7 mouse cellular contexts compared by ENCODE assay signal in the genomic region with DNA sequence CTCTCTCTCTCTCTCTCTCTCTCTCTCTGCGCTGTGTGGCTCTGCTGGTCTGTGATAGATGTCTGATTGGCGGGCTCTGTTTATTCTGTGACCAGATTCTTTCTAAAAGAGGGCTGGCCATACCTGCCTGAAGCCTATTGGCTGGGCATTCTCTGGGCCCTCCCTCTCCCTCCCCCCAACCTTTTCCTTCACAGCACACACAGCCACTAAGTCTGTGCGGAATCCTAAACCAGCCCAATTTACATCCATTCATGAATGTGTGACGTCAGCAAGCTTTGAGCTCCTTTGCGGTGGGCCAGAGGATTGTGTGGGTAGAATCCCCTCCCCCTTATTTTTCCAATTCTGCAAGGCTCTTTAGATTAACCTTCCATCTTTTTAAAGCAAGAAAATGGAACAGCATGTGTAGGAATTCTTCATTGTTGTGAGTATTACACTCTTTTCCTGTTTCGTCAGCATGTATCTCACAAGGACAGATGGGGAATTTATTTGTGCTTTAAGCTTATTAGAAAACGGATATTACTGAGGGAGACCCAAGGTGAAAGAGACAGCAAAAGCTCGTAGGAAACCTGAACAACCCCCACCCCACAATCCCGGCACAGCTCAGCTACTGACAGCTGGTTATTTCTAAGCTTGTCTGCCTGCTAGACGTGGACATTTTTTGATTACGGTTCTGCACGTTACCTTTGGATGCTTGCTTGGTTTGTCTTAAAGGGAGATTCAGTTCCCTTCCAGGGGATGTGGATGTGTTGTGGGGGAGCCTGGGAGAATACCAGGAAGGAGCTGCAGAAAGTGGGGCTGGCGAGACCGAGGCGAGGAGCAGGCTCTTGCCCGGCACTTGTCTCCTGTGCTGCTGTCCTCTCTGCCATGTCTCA. TPM values are rescaled to one million over a fixed set of nuclear protein-coding genes. Genes with fewer than 3 reads are reported as not detected.
DNase-seq lines count a peak whose midpoint lies in the region; ATAC-seq and TF ChIP-seq lines count a peak whose summit lies in the region.

No protein-coding gene starts in this region.

- H3K9me3 ChIP-seq in forebrain, embryonic 11.5 days (ENCODE audit: control insufficient read depth, low read length), result no peaks in the 10 kb centered on the region
- no peaks in the 10 kb centered on the region for H3K9me3 ChIP-seq in lung, embryonic 14.5 days (ENCODE audit: low read depth, low read length)

- peak; percentile 100 for ATAC-seq in forebrain, embryonic 11.5 days (replicated peaks; ENCODE audit: low FRiP score)
- ATAC-seq in lung, embryonic 14.5 days (ENCODE audit: insufficient read depth), result peak; percentile 100

- no peaks in the 10 kb centered on the region for H3K27me3 ChIP-seq in forebrain, embryonic 11.5 days (ENCODE audit: control insufficient read depth, insufficient read depth, low read length)
- no peaks in the 10 kb centered on the region for H3K27me3 ChIP-seq in lung, embryonic 14.5 days (ENCODE audit: insufficient read depth, low read length)

- TF ChIP-seq CTCF in lung, embryonic 14.5 days (IDR thresholded peaks at IDR 0.05; ENCODE audit: low read depth), result no peak

- peak; percentile 81 for DNase-seq in NIH3T3 (ENCODE audit: low read depth)
- peak; percentile 89 for DNase-seq in forebrain, embryonic 11.5 days (ENCODE audit: low spot score)
- peak; percentile 18 to 24 for DNase-seq in heart, postnatal 36 days
- peak; percentile 68 to 80 for DNase-seq in layer of hippocampus, adult 18-20 months (ENCODE audit: low spot score in 2 of 2)
- peak; percentile 91 for DNase-seq in lung, embryonic 14.5 days
- DNase-seq in retina, postnatal 7 days (ENCODE audit: low read depth, low spot score), result peak; percentile 71

- WGBS in forebrain, embryonic 11.5 days, result under 1% methylated on average over 16 of the region's 16 CpGs
- under 1% methylated on average over 16 of the region's 16 CpGs for WGBS in lung, embryonic 14.5 days

- H3K4me2 ChIP-seq in forebrain, embryonic 11.5 days (ENCODE audit: low read depth, low read length, severe bottlenecking), result peak overlapping the region; percentile 58
- peak overlapping the region; percentile 85 for H3K4me2 ChIP-seq in lung, embryonic 14.5 days

- no peaks in the 10 kb centered on the region for H3K36me3 ChIP-seq in forebrain, embryonic 11.5 days (ENCODE audit: control insufficient read depth, insufficient read depth, low read length)
- no peaks in the 10 kb centered on the region for H3K36me3 ChIP-seq in lung, embryonic 14.5 days (ENCODE audit: insufficient read depth)

- peak overlapping the region; percentile 61 for H3K9ac ChIP-seq in forebrain, embryonic 11.5 days (ENCODE audit: low read length)
- H3K9ac ChIP-seq in lung, embryonic 14.5 days, result peak overlapping the region; percentile 59

- intact Hi-C loops in heart, postnatal 36 days (cut with DNase I), result no loop called here

- peak overlapping the region; percentile 46 for H3K4me3 ChIP-seq in brown adipose tissue, adult 24 weeks (ENCODE audit: insufficient read depth, low read depth, low read length)
- H3K4me3 ChIP-seq in forebrain, embryonic 11.5 days (ENCODE audit: low read depth, low read length), result peak overlapping the region; percentile 39
- H3K4me3 ChIP-seq in lung, embryonic 14.5 days (ENCODE audit: low read depth, low read length), result peak overlapping the region; percentile 44

- no peak overlapping the region for H3K27ac ChIP-seq in brown adipose tissue, adult 24 weeks (replicated peaks; ENCODE audit: low read depth, low read length)
- peak overlapping the region; percentile 76 for H3K27ac ChIP-seq in forebrain, embryonic 11.5 days (ENCODE audit: low read depth, low read length)
- H3K27ac ChIP-seq in lung, embryonic 14.5 days (ENCODE audit: low read depth), result peak overlapping the region; percentile 69

- H3K4me1 ChIP-seq in brown adipose tissue, adult 24 weeks (ENCODE audit: control insufficient read depth, insufficient read depth, insufficient read length, low read length), result no peaks in the 10 kb centered on the region
- no peaks in the 10 kb centered on the region; the same call in 1 of the 2 replicates for H3K4me1 ChIP-seq in forebrain, embryonic 11.5 days (replicated peaks; ENCODE audit: control insufficient read depth, insufficient read depth, low read length)
- H3K4me1 ChIP-seq in lung, embryonic 14.5 days (ENCODE audit: insufficient read depth), result no peaks in the 10 kb centered on the region

RNA-seq across cellular contexts. Expression of a gene that starts 51.9 kb away (rescaled TPM):
- 0.50 and 0.55 TPM in 2 replicates for polyA plus RNA-seq in brown adipose tissue, adult 24 weeks (2012; ENCODE audit: insufficient read depth, insufficient read length, missing spikeins)
- 3.5 TPM in 2 replicates for polyA plus RNA-seq in forebrain, embryonic 11.5 days (2014; fragmentation: Nextera tagmentation; extraction: Ambion mirVana)
- 1 to 10 TPM in 1 of 2 experiments, under 1 TPM in 1; 0.76 to 1.2 TPM for total RNA-seq in heart, postnatal 36 days (2021)
- 10 to 100 TPM; 14.9 to 15.0 TPM for total RNA-seq in layer of hippocampus, adult 18-20 months (2021)
- 0.65 and 0.95 TPM in 2 replicates for polyA plus RNA-seq in lung, embryonic 14.5 days (2014; fragmentation: Nextera tagmentation; extraction: Ambion mirVana)

RNA-seq across cellular contexts. Expression of a gene that starts 58.4 kb away (rescaled TPM):
- 21.1 and 47.5 TPM in 2 replicates for polyA plus RNA-seq in brown adipose tissue, adult 24 weeks (2012; ENCODE audit: insufficient read depth, insufficient read length, missing spikeins)
- 1.5 and 2.1 TPM in 2 replicates for polyA plus RNA-seq in forebrain, embryonic 11.5 days (2014; fragmentation: Nextera tagmentation; extraction: Ambion mirVana)
- total RNA-seq in heart, postnatal 36 days (2021), result 10 to 100 TPM; 17.1 to 21.8 TPM
- 1 to 10 TPM; 1.8 to 2.2 TPM for total RNA-seq in layer of hippocampus, adult 18-20 months (2021)
- polyA plus RNA-seq in lung, embryonic 14.5 days (2014; fragmentation: Nextera tagmentation; extraction: Ambion mirVana), result 1.6 and 2.4 TPM in 2 replicates

Comparison
In these comparisons a context has a peak if more than half of its experiments do, and no peak if none do; other contexts are left out.
1. DNase-seq: peak in every context shown above with its lines; median percentile 91 in lung, embryonic 14.5 days; 89 in forebrain, embryonic 11.5 days; 81 in NIH3T3; 74 in layer of hippocampus, adult 18-20 months; 71 in retina, postnatal 7 days; 21 in heart, postnatal 36 days.